Mouse (Mus musculus) adipose tissue, adult 10 weeks (tissue): ENCODE measurements around the gene Rnase9. TPM values are rescaled to one million over a fixed set of nuclear protein-coding genes. Genes with fewer than 3 reads are reported as not detected.

ENCODE experiments used
- polyA plus RNA-seq: library from polyadenylated mRNA; stranded (reverse); fragments of 350-450 nt; fragmentation: Illumina TruSeq; extraction: RNeasy Lipid Tissue Mini Kit (QIAGEN cat#74804); gene quantifications from one replicate; pipeline ENCODE4 v1.2.3, GENCODE M21; 2014; ENCODE audit warnings: low read depth, low replicate concordance

Rnase9 gene
- polyA plus RNA-seq = 2,038 TPM

GRCm38 (mm10) chr14:51041769-51042168 lies at the start of gene Rnase9:
Rnase9 (minus strand) TSS chr14:51041869.

GRCm38 (mm10) chr14:51074335-51074734 lies 32.7 kb upstream of the Rnase9 start, which contains the start of gene Olfr750:
Olfr750 (minus strand) TSS chr14:51074435.

GRCm38 (mm10) chr14:51057401-51057831 lies 15.7 kb upstream of the Rnase9 start, which contains the start of gene Rnase12:
Rnase12 (minus strand) TSS chr14:51057661.

GRCm38 (mm10) chr14:51050063-51050462 lies 8.4 kb upstream of the Rnase9 start, which contains the start of gene Rnase11:
Rnase11 (minus strand) TSS chr14:51050163.

GRCm38 (mm10) chr14:51007152-51007801 lies 34.4 kb downstream of the Rnase9 start, which contains the start of gene Rnase10:
Rnase10 (plus strand) TSS chr14:51007751.

Other genes with a start within 250 kb of the Rnase9 start
- gene Ccnb1ip1, start 234.1 kb downstream of the Rnase9 start, polyA plus RNA-seq = not detected
- 33.7 TPM for gene Parp2, start 234.0 kb downstream of the Rnase9 start, polyA plus RNA-seq
- gene Tep1, start 171.3 kb downstream of the Rnase9 start, polyA plus RNA-seq = 28.4 TPM
- 1.9 TPM for gene Klhl33, start 144.4 kb downstream of the Rnase9 start, polyA plus RNA-seq
- 66.1 TPM for gene Osgep, start 117.0 kb downstream of the Rnase9 start, polyA plus RNA-seq
- gene Apex1, start 116.9 kb downstream of the Rnase9 start, polyA plus RNA-seq = 65.9 TPM
- 62.6 TPM for gene Pip4p1, start 111.0 kb downstream of the Rnase9 start, polyA plus RNA-seq
- 85.6 TPM for gene Pnp, start 110.8 kb downstream of the Rnase9 start, polyA plus RNA-seq
- gene Gm49342, start 97.4 kb downstream of the Rnase9 start, polyA plus RNA-seq = 94.9 TPM
- gene Pnp2, start 85.9 kb downstream of the Rnase9 start, polyA plus RNA-seq = 6.4 TPM
- gene Rnase10, start 34.1 kb downstream of the Rnase9 start, polyA plus RNA-seq = 2,147 TPM
- 24.1 TPM for gene Rnase11, start 8.3 kb upstream of the Rnase9 start, polyA plus RNA-seq
- gene Rnase12, start 15.8 kb upstream of the Rnase9 start, polyA plus RNA-seq = 742 TPM
- gene Olfr750, start 32.6 kb upstream of the Rnase9 start, polyA plus RNA-seq = not detected
- 182 TPM for gene Rnase4, start 49.2 kb upstream of the Rnase9 start, polyA plus RNA-seq
- 18.2 TPM for gene Ang, start 49.3 kb upstream of the Rnase9 start, polyA plus RNA-seq
- 270 TPM for gene Eddm3b, start 72.6 kb upstream of the Rnase9 start, polyA plus RNA-seq
- gene Rnase6, start 82.0 kb upstream of the Rnase9 start, polyA plus RNA-seq = 13.8 TPM
- 1.8 TPM for gene Rnase1, start 104.9 kb upstream of the Rnase9 start, polyA plus RNA-seq
- gene Rnase2b, start 120.4 kb upstream of the Rnase9 start, polyA plus RNA-seq = not detected
- gene Ang2, start 157.3 kb upstream of the Rnase9 start, polyA plus RNA-seq = not detected
- gene Ear14, start 161.5 kb upstream of the Rnase9 start, polyA plus RNA-seq = not detected
- gene Rnase2a, start 214.2 kb upstream of the Rnase9 start, polyA plus RNA-seq = 1.1 TPM